Mouse (Mus musculus) testis, adult 2 months (tissue): Measurements from ENCODE around the gene Crx. TPM values are rescaled to one million over a fixed set of nuclear protein-coding genes. Genes with fewer than 3 reads are reported as not detected.

Experiments used
- H3K27ac ChIP-seq: fragments of 200-500 bp; 2 replicates; pipeline ENCODE4 v1.5.1; 2012; ENCODE audit warnings: low read depth, low read length; ENCODE audit not compliant: control insufficient read depth, insufficient read depth
- H3K27me3 ChIP-seq: fragments of 200-500 bp; 2 replicates; pipeline ENCODE4 v1.6.1; 2012; ENCODE audit warnings: mild to moderate bottlenecking, low read length, moderate library complexity; ENCODE audit not compliant: control insufficient read depth, insufficient read depth
- H3K36me3 ChIP-seq: fragments of 200-500 bp; 2 replicates; pipeline ENCODE4 v1.6.1; 2012; ENCODE audit warnings: mild to moderate bottlenecking, low read length; ENCODE audit not compliant: control insufficient read depth, insufficient read depth
- H3K4me1 ChIP-seq: fragments of 200-500 bp; 2 replicates; pipeline ENCODE4 v1.6.1; 2012; ENCODE audit warnings: low read length; ENCODE audit not compliant: control insufficient read depth, insufficient read depth
- H3K4me3 ChIP-seq: fragments of 200-500 bp; 2 replicates; pipeline ENCODE4 v1.5.1; 2012; ENCODE audit warnings: low read depth, mild to moderate bottlenecking, low read length, moderate library complexity, mixed read lengths; ENCODE audit not compliant: control insufficient read depth
- CTCF ChIP-seq: fragments of 200-500 bp; IDR thresholded peaks from 2 replicates; pipeline ENCODE4 v1.5.1; 2012; ENCODE audit warnings: low read depth, mild to moderate bottlenecking, inconsistent platforms, low read length, moderate library complexity; ENCODE audit not compliant: control insufficient read depth, insufficient read depth, insufficient replicate concordance
- POLR2A ChIP-seq: fragments of 200-500 bp; IDR thresholded peaks from 2 replicates; pipeline ENCODE4 v1.6.1; 2012; ENCODE audit warnings: low read depth, mild to moderate bottlenecking, inconsistent platforms, low read length, moderate library complexity; ENCODE audit not compliant: control insufficient read depth
- polyA plus RNA-seq: library from polyadenylated mRNA; depleted of rRNA; stranded (reverse); fragments of >200 nt; gene quantifications from 2 replicates; pipeline ENCODE4 v1.2.3, GENCODE M21; 2012; rRNA removed

Gene Crx
- polyA plus RNA-seq, 1 experiment: not detected

- H3K27ac ChIP-seq: no peak overlapping the region
- no peaks in the 10 kb centered on the region for H3K27me3 ChIP-seq
- TF ChIP-seq CTCF (no peak), POLR2A (no peak)
- no peaks in the 10 kb centered on the region for H3K4me1 ChIP-seq
- no peaks in the 10 kb centered on the region for H3K36me3 ChIP-seq
- no peak overlapping the region for H3K4me3 ChIP-seq
Measured at GRCm38 (mm10) chr7:15864104-15864503, 15.7 kb downstream of the Crx start.

- TF ChIP-seq CTCF (no peak), POLR2A (no peak)
- Histone ChIP-seq H3K36me3 (no peaks in the 10 kb centered on the region), H3K27me3 (no peaks in the 10 kb centered on the region), H3K4me1 (no peaks in the 10 kb centered on the region), H3K27ac (no peak overlapping the region), H3K4me3 (no peak overlapping the region)
Measured at GRCm38 (mm10) chr7:15859657-15860056, 20.1 kb downstream of the Crx start.

- Histone ChIP-seq H3K4me3 (no peak within 1 kb of the TSS), H3K27ac (no peak within 1 kb of the TSS), H3K27me3 (no peaks in the 10 kb centered on the region), H3K4me1 (no peaks in the 10 kb centered on the region), H3K36me3 (no peaks in the 10 kb centered on the region)
- TF ChIP-seq CTCF (no peak), POLR2A (no peak)
Measured at GRCm38 (mm10) chr7:15839578-15839977, 40.2 kb downstream of the Crx start, which contains the start of gene Obox6. Obox6 (minus strand) TSS chr7:15839678.

Other genes with a start within 250 kb of the Crx start
- gene Obox3, start 240.1 kb downstream of the Crx start, polyA plus RNA-seq: not detected in 2 replicates
- not detected in 2 replicates for gene Obox5, start 129.8 kb downstream of the Crx start, polyA plus RNA-seq
- not detected in 2 replicates for gene Obox6, start 40.3 kb downstream of the Crx start, polyA plus RNA-seq
- gene Crxos, start 2.6 kb upstream of the Crx start, polyA plus RNA-seq: not detected in 2 replicates
- 409 and 443 TPM in 2 replicates for gene Selenow, start 42.4 kb upstream of the Crx start, polyA plus RNA-seq
- gene Nop53, start 66.1 kb upstream of the Crx start, polyA plus RNA-seq: 57.2 and 81.1 TPM in 2 replicates
- gene Ehd2, start 87.6 kb upstream of the Crx start, polyA plus RNA-seq: 3.0 and 3.5 TPM in 2 replicates
- 5.9 and 7.3 TPM in 2 replicates for gene Bicra, start 168.0 kb upstream of the Crx start, polyA plus RNA-seq
- 98.8 and 100 TPM in 2 replicates for gene Zfp541, start 181.8 kb upstream of the Crx start, polyA plus RNA-seq
- gene Napa, start 218.5 kb upstream of the Crx start, polyA plus RNA-seq: 134 and 145 TPM in 2 replicates
- gene Kptn, start 239.9 kb upstream of the Crx start, polyA plus RNA-seq: 13.6 and 14.4 TPM in 2 replicates
- gene Slc8a2, start 249.9 kb upstream of the Crx start, polyA plus RNA-seq: 34.7 and 35.7 TPM in 2 replicates